Mouse (Mus musculus) thymus, postnatal 10 days (tissue): ENCODE data around the gene Pigc.

Experiments used
- DNase-seq, 2 experiments: peaks; one replicate each; pipeline ENCODE4 v3.0.0; 2021; ENCODE audit warnings: low spot score in 2 of 2

Gene Pigc

DNA sequence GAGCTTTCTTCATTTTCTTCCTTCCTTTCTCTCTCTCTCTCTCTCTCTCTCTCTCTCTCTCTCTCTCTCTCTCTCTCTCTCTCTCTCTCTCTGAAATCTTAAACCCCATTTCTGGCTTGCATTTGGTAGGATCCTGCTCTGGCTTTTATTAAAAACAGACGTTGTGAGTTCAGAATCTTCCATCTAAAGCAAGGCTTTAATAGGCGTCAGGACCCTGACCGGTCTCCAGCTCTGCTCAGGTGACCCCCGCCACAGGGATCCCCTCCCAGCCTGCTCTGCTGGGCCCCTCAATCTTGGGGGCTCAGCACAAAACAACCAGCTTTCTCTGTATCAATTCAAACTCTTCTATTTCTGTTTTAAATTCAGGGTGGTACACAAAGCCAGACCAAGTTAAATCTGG is 39.2 kb downstream of the Pigc start:
- DNase-seq, result no peak

DNA sequence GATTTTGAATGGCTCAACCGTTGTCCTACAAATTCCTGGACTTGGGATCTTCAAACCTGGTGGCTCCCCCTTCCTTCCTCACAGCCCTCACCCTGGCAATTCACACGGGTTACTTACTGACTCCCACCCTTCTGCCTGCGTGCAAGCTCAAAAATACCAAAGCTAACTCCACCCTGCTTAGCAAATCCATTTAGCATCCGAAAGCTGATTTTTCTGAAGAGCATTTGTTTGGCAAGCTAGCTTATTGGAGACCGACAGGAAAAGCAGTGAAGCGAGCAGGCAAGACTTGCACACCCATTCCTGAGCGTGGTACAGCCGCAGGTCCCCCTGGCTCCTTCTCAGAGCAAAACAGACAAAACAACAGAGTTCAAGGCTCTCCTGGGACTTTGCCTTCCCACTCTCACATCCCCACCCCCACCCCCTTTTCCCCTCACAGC is 39.7 kb downstream of the Pigc start:
- DNase-seq, result no peak

DNA sequence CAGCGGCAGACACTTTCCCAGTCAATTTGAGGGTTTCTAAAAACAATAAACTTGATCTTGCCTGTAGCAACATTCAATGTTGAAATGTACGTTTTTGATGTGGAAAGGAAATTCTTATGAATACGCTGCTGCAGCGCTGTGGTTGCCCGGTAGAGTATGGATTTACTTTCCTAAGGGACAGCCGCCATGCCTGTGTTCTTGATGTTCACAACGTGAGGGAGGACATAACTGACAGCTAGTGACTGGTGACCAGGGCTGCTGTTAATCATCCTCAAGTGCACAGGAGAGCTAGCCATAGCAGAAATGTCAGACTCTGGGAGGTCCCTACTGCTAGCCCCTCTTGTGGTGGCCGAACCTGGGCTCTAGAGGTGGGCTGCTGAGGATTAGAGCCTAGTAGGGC is 40.1 kb downstream of the Pigc start:
- DNase-seq, result no peak

- no peak for DNase-seq
These were observed 42.7 kb downstream of the Pigc start for GRCm38 (mm10) chr1:162011523-162012245.

GRCm38 (mm10) chr1:162013561-162013960 is 44.6 kb downstream of the Pigc start:
- DNase-seq, result no peak

- DNase-seq, result no peak
These were observed 46.4 kb downstream of the Pigc start for GRCm38 (mm10) chr1:162015247-162015862.

DNA sequence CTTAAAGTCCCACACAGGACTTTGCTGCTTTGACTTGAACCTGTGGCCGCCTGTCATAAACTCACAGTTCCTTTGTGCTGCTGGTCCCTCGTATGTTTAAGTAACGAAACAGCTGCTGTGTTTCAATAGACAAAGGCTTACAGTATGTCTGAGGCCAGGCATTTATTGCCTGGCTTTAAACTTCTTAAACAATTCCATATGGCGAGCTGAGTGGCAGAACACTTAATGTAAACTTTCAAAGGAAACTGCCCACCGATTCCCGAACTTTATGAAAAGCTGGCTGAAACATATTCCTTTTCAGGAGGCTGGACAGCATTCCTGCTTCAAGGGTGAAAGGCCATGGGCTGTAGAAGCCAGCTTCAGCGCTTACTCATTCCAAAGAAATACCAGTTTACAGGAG is 48.0 kb downstream of the Pigc start:
- no peak for DNase-seq

DNA sequence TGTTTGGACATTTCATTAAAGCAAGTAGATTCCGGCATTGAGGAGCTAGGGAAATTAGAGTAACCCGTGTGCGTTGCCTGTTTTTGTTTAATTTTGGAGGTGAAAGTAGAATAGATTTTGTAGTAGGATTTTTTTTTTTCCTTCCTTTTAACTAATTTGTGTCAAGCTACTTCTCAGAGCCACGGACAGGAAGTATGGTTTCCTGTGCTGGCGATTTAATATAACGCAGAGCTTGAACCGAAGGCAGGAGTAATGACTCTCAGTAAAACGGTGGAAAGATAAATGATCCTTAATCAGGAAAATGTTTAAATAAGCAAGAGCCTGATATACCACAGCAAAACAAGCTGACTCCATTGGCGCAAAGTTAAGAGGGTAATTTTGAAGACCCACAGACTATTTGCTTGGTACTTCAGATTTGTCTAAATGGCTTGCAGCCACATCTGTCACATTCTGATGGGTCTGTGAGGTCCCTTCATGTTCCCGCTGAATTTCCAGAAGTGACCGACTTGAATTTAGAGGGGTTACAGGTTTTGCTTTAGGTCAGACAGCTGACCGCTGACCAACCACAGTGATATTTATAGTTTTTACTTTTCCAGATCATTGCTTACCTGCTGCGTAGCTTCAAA is 49.1 kb downstream of the Pigc start:
- no peak for DNase-seq

GRCm38 (mm10) chr1:162018601-162018977 is 49.6 kb downstream of the Pigc start:
- DNase-seq, result no peak

GRCm38 (mm10) chr1:162020303-162020731 is 51.3 kb downstream of the Pigc start:
- no peak for DNase-seq

- DNase-seq, result no peak
These were observed 51.8 kb downstream of the Pigc start for GRCm38 (mm10) chr1:162020766-162021165.
